Mouse (Mus musculus): ENCODE results near the gene Slc35b2. TPM values are rescaled to one million over a fixed set of nuclear protein-coding genes. Genes with fewer than 3 reads are reported as not detected.

Gene Slc35b2
- total RNA-seq, 2 experiments from 2014 or later: 27.6 to 32.7 TPM

- DNase-seq: no peak
- intact Hi-C loops (cut with DNase I): no loop called here
Measured at GRCm38 (mm10) chr17:45578843-45579242, 15.2 kb downstream of the Slc35b2 start.

- intact Hi-C loops (cut with DNase I): no loop called here
- DNase-seq: no peak
Measured at GRCm38 (mm10) chr17:45579554-45579953, 15.9 kb downstream of the Slc35b2 start.

GRCm38 (mm10) chr17:45580958-45581477 is 17.3 kb downstream of the Slc35b2 start:
- intact Hi-C loops (cut with DNase I): loop anchor here (1.0 to 10.0 kb wide), 2 partner anchors 45 to 454 kb away; partner anchors contain the start of gene Vegfa
- DNase-seq: peak in 1 of 2 experiments; percentile 54

GRCm38 (mm10) chr17:45581567-45581983 is 17.9 kb downstream of the Slc35b2 start:
- DNase-seq: peak; percentile 68 to 79
- intact Hi-C loops (cut with DNase I): loop anchor here (1.0 to 10.0 kb wide), 2 partner anchors 45 to 453 kb away; partner anchors contain the start of gene Vegfa

- intact Hi-C loops (cut with DNase I): loop anchor here (2.0 to 10.0 kb wide), 2 partner anchors 61 to 453 kb away; partner anchors contain the start of gene Vegfa
- DNase-seq: no peak
Measured at GRCm38 (mm10) chr17:45582188-45582587, 18.5 kb downstream of the Slc35b2 start.

GRCm38 (mm10) chr17:45582715-45583355 is 19.2 kb downstream of the Slc35b2 start:
- no peak for DNase-seq
- intact Hi-C loops (cut with DNase I): loop anchor here (2.0 to 10.0 kb wide), 2 partner anchors 60 to 452 kb away; partner anchors contain the start of gene Vegfa

GRCm38 (mm10) chr17:45584096-45584896 is 20.6 kb downstream of the Slc35b2 start:
- DNase-seq: peak; percentile 88 to 91
- intact Hi-C loops (cut with DNase I): loop anchor here (10.0 kb wide), 1 partner anchor 451 kb away; the partner anchor contains the start of gene Vegfa

GRCm38 (mm10) chr17:45584939-45585678 is 21.4 kb downstream of the Slc35b2 start:
- DNase-seq: peak; percentile 85 to 86
- intact Hi-C loops (cut with DNase I): loop anchor here (10.0 kb wide), 1 partner anchor 450 kb away; the partner anchor contains the start of gene Vegfa

- DNase-seq: no peak
- intact Hi-C loops (cut with DNase I): loop anchor here (10.0 kb wide), 1 partner anchor 449 kb away; the partner anchor contains the start of gene Vegfa
Measured at GRCm38 (mm10) chr17:45585725-45586448, 22.2 kb downstream of the Slc35b2 start.

- no peak for DNase-seq
- intact Hi-C loops (cut with DNase I): loop anchor here (10.0 kb wide), 1 partner anchor 448 kb away; the partner anchor contains the start of gene Vegfa
Measured at GRCm38 (mm10) chr17:45586449-45586837, 22.8 kb downstream of the Slc35b2 start.

GRCm38 (mm10) chr17:45588370-45588769 is 24.7 kb downstream of the Slc35b2 start:
- DNase-seq: no peak
- intact Hi-C loops (cut with DNase I): loop anchor here (10.0 kb wide), 1 partner anchor 446 kb away; the partner anchor contains the start of gene Vegfa

GRCm38 (mm10) chr17:45589236-45589635 is 25.6 kb downstream of the Slc35b2 start:
- intact Hi-C loops (cut with DNase I): loop anchor here (10.0 kb wide), 1 partner anchor 446 kb away; the partner anchor contains the start of gene Vegfa
- DNase-seq: no peak

- DNase-seq: no peak
- intact Hi-C loops (cut with DNase I): loop anchor here (10.0 kb wide), 1 partner anchor 445 kb away; the partner anchor contains the start of gene Vegfa
Measured at GRCm38 (mm10) chr17:45589844-45590243, 26.2 kb downstream of the Slc35b2 start.

- intact Hi-C loops (cut with DNase I): no loop called here
Measured at GRCm38 (mm10) chr17:45590410-45590809, 26.7 kb downstream of the Slc35b2 start.

GRCm38 (mm10) chr17:45591701-45592605 is 28.3 kb downstream of the Slc35b2 start:
- peak; percentile 69 to 77 for DNase-seq
- intact Hi-C loops (cut with DNase I): no loop called here

More at GRCm38 (mm10) chr17:45590410-45590809, 26.7 kb downstream of the Slc35b2 start:
- DNase-seq: no peak

- intact Hi-C loops (cut with DNase I): no loop called here
- DNase-seq: peak; percentile 67 to 78
Measured at GRCm38 (mm10) chr17:45592606-45593431, 29.1 kb downstream of the Slc35b2 start.

- no peak for DNase-seq
- intact Hi-C loops (cut with DNase I): no loop called here
Measured at GRCm38 (mm10) chr17:45593479-45593878, 29.8 kb downstream of the Slc35b2 start.
